Mouse (Mus musculus) left cerebral cortex, adult 6 months (tissue): ENCODE results near the gene Cox7b. TPM values are rescaled to one million over a fixed set of nuclear protein-coding genes. Genes with fewer than 3 reads are reported as not detected.

Experiments
- long read RNA-seq, 2 experiments: library from polyadenylated mRNA; unstranded; transcript quantifications; one replicate each; pipeline ENCODE4 v2.0.0; 2019 to 2020
- polyA plus RNA-seq: library from polyadenylated mRNA; unstranded; fragments of <200 nt; fragmentation: Nextera tagmentation; gene quantifications from 2 replicates; pipeline ENCODE4 v1.2.3, GENCODE M21; 2021

Cox7b gene
- 1,008 and 1,313 TPM in 2 replicates for polyA plus RNA-seq
- long read RNA-seq, experiment 1, transcript Cox7b-201 (3 exons, 1,001 nt) = major isoform, 139 of 150 reads
- long read RNA-seq, experiment 1, partial matches to known transcripts = 1 of 150 reads
- long read RNA-seq, experiment 1, other reads (novel, unspliced or antisense) = 9 of 150 reads
- long read RNA-seq, experiment 2, transcript Cox7b-201 (3 exons, 1,001 nt) = major isoform, 819 of 832 reads
- long read RNA-seq, experiment 2, partial matches to known transcripts = 1 of 832 reads
- long read RNA-seq, experiment 2, other reads (novel, unspliced or antisense) = 11 of 832 reads

DNA sequence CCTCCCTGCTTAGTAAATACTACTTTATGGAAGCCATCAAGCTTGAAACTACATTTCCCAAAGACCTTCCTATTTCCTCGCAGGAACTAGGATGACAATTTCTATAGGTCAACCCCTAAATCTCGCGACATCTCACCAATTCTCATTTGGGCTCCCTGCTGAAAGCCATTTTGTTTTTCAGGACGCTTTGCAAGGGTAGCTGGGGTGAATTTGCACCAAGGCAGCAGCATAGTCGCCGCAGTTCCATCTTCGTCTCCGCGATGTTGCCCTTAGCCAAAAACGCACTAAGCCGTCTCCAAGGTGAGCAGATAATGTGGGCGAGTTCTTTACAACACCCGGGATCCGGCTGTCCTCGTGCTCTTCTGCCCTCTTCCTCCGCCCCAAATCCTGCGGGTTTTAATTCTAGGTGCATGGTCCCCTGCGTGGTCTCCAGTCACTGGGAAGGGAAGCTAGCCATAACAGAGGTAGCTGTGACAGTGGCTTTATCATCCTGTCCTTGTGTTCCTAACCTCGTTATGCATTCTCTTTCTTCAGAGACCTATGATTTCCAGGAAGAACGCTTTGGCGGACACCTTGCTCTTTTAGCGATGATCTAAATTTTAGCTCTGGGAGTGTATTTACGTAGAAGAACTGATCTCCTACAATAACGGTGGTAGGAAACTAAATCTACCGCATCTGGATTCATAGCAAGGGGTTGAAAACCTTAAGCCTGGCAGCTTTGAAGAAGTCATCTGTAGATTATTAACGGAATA lies at the start of gene Cox7b:
TSS of gene Cox7b (plus strand) at position 130 of the 752 bp plus-strand sequence.

DNA sequence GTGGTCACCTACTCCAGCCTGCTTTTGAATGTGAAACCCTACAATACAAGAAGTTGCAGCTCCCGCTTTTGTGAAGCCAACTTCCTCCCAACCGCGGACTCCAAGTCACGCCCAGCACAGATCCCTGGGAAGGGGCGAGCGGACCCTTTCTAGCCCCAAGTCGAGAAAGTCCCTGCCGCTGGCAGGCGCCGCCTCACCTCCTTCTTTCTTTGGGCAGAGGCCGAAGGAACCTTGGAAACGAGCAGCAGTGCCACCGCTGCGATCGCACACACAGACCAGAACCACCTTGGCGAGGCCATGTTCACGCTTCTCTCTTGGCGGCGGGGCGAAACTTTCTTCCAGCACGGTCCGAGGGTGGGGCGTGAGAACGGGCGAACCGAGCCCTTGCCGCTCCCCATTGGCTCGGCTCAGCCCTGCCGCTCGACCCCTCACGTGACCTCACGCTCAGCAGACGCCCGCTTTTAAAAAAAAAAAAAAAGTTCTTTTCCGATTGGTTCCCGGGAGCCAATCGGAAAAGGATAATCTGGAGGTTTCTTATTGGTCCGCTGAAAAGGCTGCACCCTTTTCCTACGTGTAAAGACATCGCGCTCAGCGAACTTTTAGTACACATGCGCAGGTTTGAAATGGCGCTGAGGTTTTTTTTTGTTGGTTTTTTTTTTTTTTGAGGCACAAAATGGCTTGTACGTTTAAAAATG lies 3.9 kb upstream of the Cox7b start, which contains the start of gene Magt1:
TSS of gene Magt1 (minus strand) at position 442 of the 695 bp plus-strand sequence.

DNA sequence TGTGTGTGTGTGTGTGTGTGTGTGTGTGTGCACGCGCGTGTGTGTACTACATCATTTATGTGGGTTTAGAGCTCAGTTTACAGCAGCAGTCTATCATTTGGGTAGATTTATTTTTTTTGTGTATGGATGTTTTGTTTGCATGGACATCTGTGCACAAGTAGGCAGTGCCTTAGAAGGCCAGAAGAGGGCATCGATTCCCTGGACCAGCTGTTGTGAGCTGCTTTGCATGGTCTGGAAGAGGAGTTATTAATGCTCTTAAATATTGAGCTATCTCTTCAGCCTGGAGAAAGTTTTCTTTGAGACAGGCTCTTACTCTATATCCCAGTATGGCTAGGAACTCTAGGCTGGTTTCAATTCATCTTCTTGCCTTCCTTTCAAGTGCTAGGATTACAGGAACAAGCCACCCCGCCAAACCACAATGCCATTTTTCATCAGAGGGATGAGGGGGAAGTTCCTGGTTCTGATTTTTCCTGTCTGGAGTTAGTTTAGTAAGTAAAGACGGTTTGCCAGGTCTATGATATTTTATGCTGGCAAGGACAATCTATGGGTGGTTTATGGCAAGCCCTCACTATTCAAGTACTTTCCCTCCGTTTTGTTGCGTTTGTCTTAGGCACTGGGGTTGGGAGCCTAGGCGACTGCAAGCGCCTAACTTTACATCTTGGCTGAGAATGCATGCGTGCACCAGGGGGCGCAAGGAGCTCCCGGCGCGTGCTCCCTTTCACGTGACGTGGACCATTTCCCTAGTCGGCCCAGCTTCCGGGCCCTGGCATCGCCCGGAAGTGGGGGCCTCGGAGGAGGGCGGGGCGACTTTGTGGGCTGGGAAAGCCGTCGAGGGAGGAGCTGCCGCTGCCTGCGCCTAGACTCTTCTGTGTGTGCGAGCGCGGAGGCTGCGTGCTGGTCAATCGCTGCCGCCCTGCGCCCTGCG lies 11.2 kb downstream of the Cox7b start, which contains the start of gene Atp7a:
TSS of gene Atp7a (plus strand) at position 859 of the 925 bp plus-strand sequence.

Other genes starting within 250 kb of the Cox7b start
- gene Atrx, start 86.3 kb upstream of the Cox7b start, polyA plus RNA-seq = 53.8 and 70.2 TPM in 2 replicates
- gene Magt1, start 3.8 kb upstream of the Cox7b start, polyA plus RNA-seq = 7.5 and 8.3 TPM in 2 replicates
- 1.3 and 1.9 TPM in 2 replicates for gene Atp7a, start 11.6 kb downstream of the Cox7b start, polyA plus RNA-seq
- gene Tlr13, start 127.5 kb downstream of the Cox7b start, polyA plus RNA-seq = 0.51 and 0.58 TPM in 2 replicates
- gene Pgk1, start 171.4 kb downstream of the Cox7b start, polyA plus RNA-seq = 455 and 553 TPM in 2 replicates
- 27.3 and 29.1 TPM in 2 replicates for gene Taf9b, start 205.5 kb downstream of the Cox7b start, polyA plus RNA-seq
- not detected in 2 replicates for gene Fnd3c2, start 239.7 kb downstream of the Cox7b start, polyA plus RNA-seq